In the genomic region with DNA sequence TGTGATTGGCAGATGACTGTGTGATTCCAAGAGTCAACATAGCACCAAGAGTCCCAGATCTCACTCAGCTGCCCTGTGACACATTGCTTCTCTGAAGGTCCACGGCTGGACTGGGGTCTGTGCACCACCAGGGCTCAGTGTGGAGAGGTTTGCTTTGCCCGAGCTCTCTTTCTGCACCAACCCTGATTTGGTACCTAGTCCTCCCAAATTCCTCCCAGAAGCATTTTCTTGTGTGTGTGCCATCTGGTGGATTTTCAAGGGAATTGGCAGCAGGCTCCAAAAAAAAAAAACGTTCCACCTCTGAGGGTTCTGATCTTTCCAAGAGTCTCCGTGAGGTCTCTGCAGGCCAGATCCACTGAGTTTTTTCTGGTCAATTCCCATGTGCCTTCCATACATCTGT, we compare ENCODE assay signal across 9 mouse cellular contexts.
A peak's percentile ranks its signal among the peaks of the same experiment; 100 is the strongest.
DNase-seq lines count a peak whose midpoint lies in the region; ATAC-seq and TF ChIP-seq lines count a peak whose summit lies in the region.
"Had no signal": no experiment of that assay in that cellular context is flagged by ENCODE, and none has a peak within 500 bp of the region (broad histone marks: within the 10 kb centered on the region; RNA-seq: fewer than 3 reads in every experiment).

No protein-coding gene starts in this region.

- 12% methylated on average over 4 of the region's 4 CpGs for WGBS in macrophage (ENCODE audit: missing documents)
- 45% methylated on average over 4 of the region's 4 CpGs for WGBS in heart, embryonic 10.5 days

- H3K27ac ChIP-seq in left cerebral cortex, adult 2 months = no peak overlapping the region
- H3K27ac ChIP-seq in macrophage = peak overlapping the region; percentile 45
- no peak overlapping the region for H3K27ac ChIP-seq in heart, embryonic 10.5 days
- H3K27ac ChIP-seq: stomach, embryonic 15.5 days had no signal

- ATAC-seq in erythroid progenitor cell, adult 5-6 weeks (replicated peaks; ENCODE audit: low FRiP score, poor library complexity, severe bottlenecking) = no peak

- no peaks in the 10 kb centered on the region for H3K27me3 ChIP-seq in heart, embryonic 10.5 days (ENCODE audit: insufficient read depth, poor library complexity, severe bottlenecking)
- H3K27me3 ChIP-seq: stomach, embryonic 15.5 days had no signal

- H3K79me2 ChIP-seq in macrophage (ENCODE audit: inconsistent target) = no peaks in the 10 kb centered on the region

- intact Hi-C loops in left cerebral cortex, adult 2 months (cut with DNase I) = loop anchor here (2.0 kb wide), 1 partner anchor 490 kb away; no protein-coding TSS in a partner anchor

- H3K4me1 ChIP-seq in heart, embryonic 10.5 days = no peaks in the 10 kb centered on the region
- H3K4me1 ChIP-seq: stomach, embryonic 15.5 days had no signal

- no peaks in the 10 kb centered on the region for H3K36me3 ChIP-seq in macrophage (ENCODE audit: inconsistent target)
- H3K36me3 ChIP-seq in heart, embryonic 10.5 days = no peaks in the 10 kb centered on the region
- H3K36me3 ChIP-seq: stomach, embryonic 15.5 days had no signal

- peak; percentile 62 for TF ChIP-seq CTCF in left cerebral cortex, adult 2 months (IDR thresholded peaks at IDR 0.05)

- H3K4me3 ChIP-seq in left cerebral cortex, adult 2 months = no peak overlapping the region
- no peak overlapping the region for H3K4me3 ChIP-seq in macrophage (ENCODE audit: inconsistent target)
- H3K4me3 ChIP-seq in heart, embryonic 10.5 days = no peak overlapping the region
- H3K4me3 ChIP-seq: stomach, embryonic 15.5 days had no signal

- peak; percentile 57 for DNase-seq in embryo, embryonic 10.5 days (ENCODE audit: low spot score)
- no peak for DNase-seq in embryo, embryonic 9.5 days (ENCODE audit: extremely low spot score)
- no peak for DNase-seq in left cerebral cortex, adult 2 months (ENCODE audit: extremely low spot score in 1 of 2, low spot score in 2 of 2)
- DNase-seq in left cerebral cortex, adult 11 months (ENCODE audit: low spot score) = no peak
- peak; percentile 1 for DNase-seq in cerebellum, adult 8-10 months
- no peak for DNase-seq in heart, embryonic 10.5 days (ENCODE audit: low spot score)

- no peaks in the 10 kb centered on the region for H3K9me3 ChIP-seq in heart, embryonic 10.5 days
- H3K9me3 ChIP-seq: stomach, embryonic 15.5 days had no signal

Comparison
In these comparisons a context has a peak if more than half of its experiments do, and no peak if none do; other contexts are left out.
1. DNase-seq: peak in embryo, embryonic 10.5 days (single experiment) and cerebellum, adult 8-10 months (single experiment); none in embryo, embryonic 9.5 days (single experiment), left cerebral cortex, adult 2 months (0 of 2), left cerebral cortex, adult 11 months (single experiment) and heart, embryonic 10.5 days (single experiment).